Mouse (Mus musculus): Measurements from ENCODE around the gene Myo10.

- no peak for TF ChIP-seq CTCF (IDR thresholded peaks at IDR 0.05; ENCODE audit: low read depth, low read length)
- no peak for TF ChIP-seq POLR2A (IDR thresholded peaks at IDR 0.05; ENCODE audit: extremely low read depth, insufficient read depth, low read length)
Observed at GRCm38 (mm10) chr15:25696660-25697059, 74.3 kb downstream of the Myo10 start.

Measured in liver, adult 2 months (tissue).